ENCODE assay signal across 30 mouse cellular contexts in the genomic region with DNA sequence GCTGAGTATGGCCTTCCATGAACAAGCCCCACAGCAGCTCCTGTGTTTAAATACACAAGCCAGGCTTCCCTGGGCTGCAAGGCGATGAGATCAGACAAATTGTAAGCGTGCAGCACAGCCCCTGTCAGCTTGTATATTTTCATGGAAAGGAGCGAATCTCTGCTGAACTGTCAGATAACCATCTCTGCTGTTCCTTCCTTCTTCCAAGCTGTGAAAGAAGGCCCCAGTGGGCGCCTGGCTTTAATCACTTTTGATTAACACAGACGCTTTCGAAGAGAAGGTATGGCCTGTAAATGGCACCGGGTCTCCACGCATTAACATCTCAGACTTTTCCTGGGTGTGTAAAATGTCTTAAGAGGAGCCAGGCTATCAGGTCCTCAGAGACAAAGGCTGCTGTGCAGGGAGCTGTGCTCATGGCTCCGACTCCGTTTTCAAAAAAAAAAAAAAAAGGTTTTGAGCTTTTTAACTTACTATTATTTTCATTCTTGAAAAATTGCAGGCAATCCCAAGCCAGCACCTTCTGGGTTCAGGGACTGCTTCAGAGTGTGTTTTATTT.
DNase-seq lines count a peak whose midpoint lies in the region; ATAC-seq and TF ChIP-seq lines count a peak whose summit lies in the region.
"Had no signal": no experiment of that assay in that cellular context is flagged by ENCODE, and none has a peak within 500 bp of the region (broad histone marks: within the 10 kb centered on the region; RNA-seq: fewer than 3 reads in every experiment).

No protein-coding gene starts in this region.

- no peaks in the 10 kb centered on the region for H3K27me3 ChIP-seq in stomach, embryonic 15.5 days (replicated peaks)
- no peaks in the 10 kb centered on the region for H3K27me3 ChIP-seq in stomach, postnatal 0 days (ENCODE audit: control insufficient read depth, insufficient read depth, low read length)
- no peaks in the 10 kb centered on the region for H3K27me3 ChIP-seq in embryonic facial prominence, embryonic 13.5 days
- H3K27me3 ChIP-seq: heart, embryonic 15.5 days; hindbrain, embryonic 13.5 days; midbrain, embryonic 15.5 days; Patski had no signal

- TF ChIP-seq EP300 in stomach, postnatal 0 days (optimal IDR thresholded peaks at IDR 0.05) = no peak

- no peaks in the 10 kb centered on the region for H3K4me1 ChIP-seq in stomach, embryonic 15.5 days
- no peaks in the 10 kb centered on the region for H3K4me1 ChIP-seq in stomach, postnatal 0 days (replicated peaks; ENCODE audit: control insufficient read depth, insufficient read depth)
- H3K4me1 ChIP-seq in embryonic facial prominence, embryonic 13.5 days = no peaks in the 10 kb centered on the region
- H3K4me1 ChIP-seq: forebrain, embryonic 10.5 days; hindbrain, embryonic 13.5 days; midbrain, embryonic 15.5 days had no signal

- no peaks in the 10 kb centered on the region for H3K36me3 ChIP-seq in stomach, embryonic 15.5 days
- H3K36me3 ChIP-seq in stomach, postnatal 0 days (ENCODE audit: control insufficient read depth, insufficient read depth, low read length) = no peaks in the 10 kb centered on the region
- H3K36me3 ChIP-seq in embryonic facial prominence, embryonic 13.5 days = no peaks in the 10 kb centered on the region
- H3K36me3 ChIP-seq: forebrain, embryonic 10.5 days; G1E; heart, embryonic 10.5 days; heart, embryonic 15.5 days; hindbrain, embryonic 13.5 days; midbrain, embryonic 15.5 days had no signal

- no peak overlapping the region for H3K4me3 ChIP-seq in stomach, embryonic 15.5 days (replicated peaks)
- H3K4me3 ChIP-seq in stomach, postnatal 0 days (ENCODE audit: low read depth, low read length) = no peak overlapping the region
- H3K4me3 ChIP-seq in embryonic facial prominence, embryonic 13.5 days = no peak overlapping the region
- H3K4me3 ChIP-seq in left cerebral cortex, adult 2 months = no peak overlapping the region
- H3K4me3 ChIP-seq: forebrain, embryonic 10.5 days; gastrocnemius, adult 2 months; heart, embryonic 10.5 days; heart, embryonic 15.5 days; hindbrain, embryonic 13.5 days; midbrain, embryonic 15.5 days had no signal

- intact Hi-C loops in heart, postnatal 10 days (cut with DNase I) = no loop called here
- intact Hi-C loops in left cerebral cortex, adult 2 months (cut with DNase I) = no loop called here

- no peak overlapping the region for H3K27ac ChIP-seq in stomach, embryonic 15.5 days
- H3K27ac ChIP-seq in stomach, postnatal 0 days (replicated peaks) = no peak overlapping the region
- H3K27ac ChIP-seq in embryonic facial prominence, embryonic 13.5 days = no peak overlapping the region
- H3K27ac ChIP-seq in left cerebral cortex, adult 2 months = no peak overlapping the region
- H3K27ac ChIP-seq: forebrain, embryonic 10.5 days; gastrocnemius, adult 2 months; heart, embryonic 10.5 days; heart, embryonic 15.5 days; hindbrain, embryonic 13.5 days; kidney, postnatal 0 days; liver, embryonic 14.5 days; midbrain, embryonic 15.5 days had no signal

- 56% methylated on average over 10 of the region's 10 CpGs for WGBS in stomach, embryonic 15.5 days
- WGBS in stomach, postnatal 0 days = 45% methylated on average over 10 of the region's 10 CpGs
- WGBS in embryonic facial prominence, embryonic 13.5 days = 45% methylated on average over 10 of the region's 10 CpGs

- peak; percentile 30 for DNase-seq in heart, adult 11 months
- DNase-seq in heart, postnatal 10 days = no peak
- DNase-seq in stomach, postnatal 0 days (ENCODE audit: low spot score) = no peak
- DNase-seq in yolk sac, embryonic 10.5 days (ENCODE audit: low spot score) = peak; percentile 18
- DNase-seq in left cerebral cortex, adult 2 months (ENCODE audit: extremely low spot score in 1 of 2, low spot score in 2 of 2) = no peak
- no peak for DNase-seq in thymus, postnatal 25 days
- DNase-seq: adrenal gland, postnatal 10 days; cerebellum, adult 8-10 months; cerebellum, postnatal 25 days; gastrocnemius, adult 2 months; heart, postnatal 36 days; kidney, adult 8-10 months; layer of hippocampus, adult 9-11 months; liver; lung, adult 2 months; lung, postnatal 14 days; right cerebral cortex, postnatal 4 days; thymus, adult 2 months had no signal

- H3K9me3 ChIP-seq in stomach, embryonic 15.5 days = no peaks in the 10 kb centered on the region
- H3K9me3 ChIP-seq in stomach, postnatal 0 days (ENCODE audit: control insufficient read depth, low read length) = no peaks in the 10 kb centered on the region
- no peaks in the 10 kb centered on the region for H3K9me3 ChIP-seq in embryonic facial prominence, embryonic 13.5 days
- H3K9me3 ChIP-seq: forebrain, embryonic 10.5 days; heart, embryonic 10.5 days; heart, embryonic 15.5 days; hindbrain, embryonic 13.5 days; midbrain, embryonic 15.5 days had no signal

- H3K4me2 ChIP-seq in stomach, embryonic 15.5 days = no peak overlapping the region
- H3K4me2 ChIP-seq in stomach, postnatal 0 days (replicated peaks; ENCODE audit: low read depth) = no peak overlapping the region
- H3K4me2 ChIP-seq in embryonic facial prominence, embryonic 13.5 days = no peak overlapping the region
- H3K4me2 ChIP-seq: heart, embryonic 15.5 days; hindbrain, embryonic 13.5 days; midbrain, embryonic 15.5 days had no signal

- 0 out of 2 replicates have a peak, but pooled peaks have one; percentile 22 for ATAC-seq in stomach, embryonic 15.5 days (ENCODE audit: insufficient read depth, low FRiP score, low read depth)
- no peak for ATAC-seq in stomach, postnatal 0 days (ENCODE audit: low FRiP score, low TSS enrichment)
- ATAC-seq in embryonic facial prominence, embryonic 13.5 days (ENCODE audit: insufficient number of reproducible peaks, insufficient read depth, low FRiP score, low TSS enrichment, low read depth) = no peak
- ATAC-seq: forebrain, embryonic 16.5 days; midbrain, embryonic 15.5 days; Patski had no signal

- H3K9ac ChIP-seq in stomach, embryonic 15.5 days = no peak overlapping the region
- H3K9ac ChIP-seq in stomach, postnatal 0 days (ENCODE audit: low read length) = no peak overlapping the region
- 0 out of 2 replicates have a peak overlapping the region, but pooled peaks have one; percentile 11 for H3K9ac ChIP-seq in embryonic facial prominence, embryonic 13.5 days
- H3K9ac ChIP-seq: heart, embryonic 15.5 days; hindbrain, embryonic 13.5 days; liver, embryonic 14.5 days; midbrain, embryonic 15.5 days had no signal

- TF ChIP-seq CTCF in stomach, postnatal 0 days (IDR thresholded peaks at IDR 0.05; ENCODE audit: low read depth) = no peak
- TF ChIP-seq CTCF in left cerebral cortex, adult 2 months (IDR thresholded peaks at IDR 0.05) = no peak

Comparison
In these comparisons a context has a peak if more than half of its experiments do, and no peak if none do; other contexts are left out.
1. DNase-seq: peak in heart, adult 11 months (single experiment) and yolk sac, embryonic 10.5 days (single experiment); none in heart, postnatal 10 days (0 of 2), stomach, postnatal 0 days (single experiment), left cerebral cortex, adult 2 months (0 of 2) and thymus, postnatal 25 days (single experiment).